In genomic region chr15:81709686-81710085, GRCm38 (mm10) we compare ENCODE assay signal across 21 mouse cellular contexts. TPM values are rescaled to one million over a fixed set of nuclear protein-coding genes. Genes with fewer than 3 reads are reported as not detected.
"Had no signal": no experiment of that assay in that cellular context is flagged by ENCODE, and none has a peak within 500 bp of the region (broad histone marks: within the 10 kb centered on the region; RNA-seq: fewer than 3 reads in every experiment).

No protein-coding gene starts in this region.

- H3K4me3 ChIP-seq: heart, embryonic 10.5 days; heart, embryonic 12.5 days; hindbrain, embryonic 10.5 days; hindbrain, embryonic 12.5 days; layer of hippocampus, adult 2 months; left cerebral cortex, adult 2 months; limb, embryonic 10.5 days; limb, embryonic 12.5 days; liver, embryonic 13.5 days; liver, embryonic 15.5 days had no signal

- DNase-seq: heart, adult 18-20 months; heart, postnatal 10 days; heart, postnatal 4 days; kidney, adult 18-20 months; kidney, adult 8-10 months; kidney, postnatal 10 days; kidney, postnatal 25 days; kidney, postnatal 4 days; liver; liver, embryonic 13.5 days had no signal

- H3K27ac ChIP-seq: heart, embryonic 10.5 days; hindbrain, embryonic 10.5 days; hindbrain, embryonic 12.5 days; hindbrain, embryonic 14.5 days; layer of hippocampus, adult 2 months; left cerebral cortex, adult 2 months; limb, embryonic 10.5 days; limb, embryonic 12.5 days; liver, embryonic 13.5 days; liver, embryonic 15.5 days had no signal

RNA-seq across cellular contexts. Expression of gene Chadl, which starts 12.6 kb away (rescaled TPM):
- total RNA-seq: granulocyte monocyte progenitor cell, adult 5-6 weeks had no signal
